Mouse (Mus musculus) heart, adult 2 months (tissue): ENCODE measurements around the gene Mcu. TPM values are rescaled to one million over a fixed set of nuclear protein-coding genes. Genes with fewer than 3 reads are reported as not detected.

ENCODE experiments used
- DNase-seq, 2 experiments: peaks; one replicate each; pipeline ENCODE4 v3.0.0; 2021
- H3K27ac ChIP-seq: fragments of 200-600 bp; 2 replicates; pipeline ENCODE4 v1.8.1; 2022
- H3K27me3 ChIP-seq: fragments of 200-500 bp; 2 replicates; pipeline ENCODE4 v1.6.1; 2012; ENCODE audit warnings: mild to moderate bottlenecking, low read length, inconsistent platforms, mixed read lengths; ENCODE audit not compliant: control insufficient read depth, insufficient read depth
- H3K36me3 ChIP-seq: fragments of 200-500 bp; 2 replicates; pipeline ENCODE4 v1.6.1; 2012; ENCODE audit warnings: low read length, inconsistent platforms; ENCODE audit not compliant: control insufficient read depth, insufficient read depth
- H3K4me1 ChIP-seq: fragments of 200-500 bp; 2 replicates; pipeline ENCODE4 v1.6.1; 2011; ENCODE audit warnings: low read length; ENCODE audit not compliant: control insufficient read depth, insufficient read depth
- H3K4me3 ChIP-seq: fragments of 200-600 bp; 2 replicates; pipeline ENCODE4 v1.8.1; 2022
- H3K79me2 ChIP-seq: fragments of 200-500 bp; replicated peaks from 2 replicates; pipeline ENCODE4 v1.6.1; 2012; ENCODE audit warnings: mild to moderate bottlenecking, inconsistent platforms, low read length, moderate library complexity, mixed read lengths; ENCODE audit not compliant: control insufficient read depth, insufficient read depth
- H3K9ac ChIP-seq: fragments of 200-500 bp; 2 replicates; pipeline ENCODE4 v1.6.1; 2012; ENCODE audit warnings: low read depth, mild to moderate bottlenecking, control low read depth, inconsistent platforms, low read length, mixed read lengths
- CTCF ChIP-seq: fragments of 200-600 bp; IDR thresholded peaks from 2 replicates; pipeline ENCODE4 v1.8.1; 2022; ENCODE audit warnings: antibody characterized with exemption, mild to moderate bottlenecking, moderate library complexity
- EP300 ChIP-seq: fragments of 200-500 bp; IDR thresholded peaks from 2 replicates; pipeline ENCODE4 v1.6.1; 2011; ENCODE audit warnings: low read depth, low read length, control low read depth; ENCODE audit not compliant: insufficient read depth
- POLR2A ChIP-seq: fragments of 200-500 bp; IDR thresholded peaks from 2 replicates; pipeline ENCODE4 v1.6.1; 2011; ENCODE audit warnings: mild to moderate bottlenecking, low read depth, low read length, control low read depth; ENCODE audit not compliant: insufficient read depth
- WGBS: fragments of 180-500 bp; shearing (Covaris S2); methylation state at CpG from one replicate; pipeline ENCODE4 v1.1.7; 2018; 5-methylcytosine and 5-hydroxymethylcytosine counted together
- intact Hi-C: fragments of 180-260 bp; cut with DNase I; formaldehyde crosslinking; loops from one replicate; pipeline ENCODE4 v1.15.1; 2025
- long read RNA-seq: library from polyadenylated mRNA; stranded (forward); transcript quantifications from one replicate; pipeline ENCODE4 v2.0.0, GENCODE M21; 2021
- polyA plus RNA-seq: library from polyadenylated mRNA; depleted of rRNA; stranded (reverse); fragments of >200 nt; gene quantifications from 2 replicates; pipeline ENCODE4 v1.2.3, GENCODE M21; 2012; rRNA removed
- total RNA-seq, 2 experiments: library from RNA; stranded (reverse); gene quantifications; 2 replicates each; pipeline ENCODE4 v1.2.3; 2021

The Mcu gene
- total RNA-seq (10 to 100 TPM; 20.0 to 21.6 TPM), polyA plus RNA-seq (10.4 and 17.9 TPM in 2 replicates)
- long read RNA-seq, partial matches to known transcripts, result 0 of 2 reads
- long read RNA-seq, other reads (novel, unspliced or antisense), result 0 of 2 reads

DNA sequence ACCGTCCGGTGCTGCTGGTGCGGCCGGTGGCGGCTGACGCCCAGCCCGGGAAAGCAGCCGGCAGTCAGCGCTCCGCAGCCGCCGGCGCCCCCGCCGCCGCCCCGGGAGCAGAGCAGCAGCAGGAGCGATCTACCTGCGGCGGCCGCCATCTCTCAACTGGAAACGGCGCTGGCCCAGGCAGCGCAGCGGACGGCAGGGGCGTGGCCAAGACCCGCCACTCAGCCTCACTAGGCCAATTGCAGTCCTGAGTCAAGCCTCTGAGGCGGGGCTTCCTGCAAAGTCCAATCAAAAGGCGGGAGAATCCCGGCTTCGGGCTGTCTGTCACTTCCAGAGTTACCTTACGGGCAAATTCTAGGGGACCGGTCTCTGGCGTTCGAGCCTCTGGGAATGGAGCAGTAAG, at the start of gene Mcu:
Gene Mcu, minus strand, starts transcription at position 171 of the 400 bp plus-strand sequence.
- peak within 1 kb of the TSS; percentile 62 for H3K4me3 ChIP-seq
- peak; percentile 97 to 99 for DNase-seq
- intact Hi-C loops, result loop anchor here (1.0 to 5.0 kb wide), 5 partner anchors 86 to 395 kb away; partner anchors contain the start of genes Micu1, Oit3, Sept10 and Sowahc
- peak within 1 kb of the TSS; percentile 82 for H3K27ac ChIP-seq
- H3K27me3 ChIP-seq, result no peaks in the 10 kb centered on the region
- H3K36me3 ChIP-seq, result no peaks in the 10 kb centered on the region
- peaks cover 7% of the 10 kb centered on the region for H3K4me1 ChIP-seq
- 0 out of 2 replicates have a peak, but pooled peaks cover 1% of the 10 kb centered on the region for H3K79me2 ChIP-seq
- WGBS, result under 1% methylated on average over 29 of the region's 36 CpGs
- TF ChIP-seq EP300 (no peak; the same call in 1 of the 2 replicates), POLR2A (peak; percentile 70), CTCF (no peak)
- peak within 1 kb of the TSS; percentile 94 for H3K9ac ChIP-seq

DNA sequence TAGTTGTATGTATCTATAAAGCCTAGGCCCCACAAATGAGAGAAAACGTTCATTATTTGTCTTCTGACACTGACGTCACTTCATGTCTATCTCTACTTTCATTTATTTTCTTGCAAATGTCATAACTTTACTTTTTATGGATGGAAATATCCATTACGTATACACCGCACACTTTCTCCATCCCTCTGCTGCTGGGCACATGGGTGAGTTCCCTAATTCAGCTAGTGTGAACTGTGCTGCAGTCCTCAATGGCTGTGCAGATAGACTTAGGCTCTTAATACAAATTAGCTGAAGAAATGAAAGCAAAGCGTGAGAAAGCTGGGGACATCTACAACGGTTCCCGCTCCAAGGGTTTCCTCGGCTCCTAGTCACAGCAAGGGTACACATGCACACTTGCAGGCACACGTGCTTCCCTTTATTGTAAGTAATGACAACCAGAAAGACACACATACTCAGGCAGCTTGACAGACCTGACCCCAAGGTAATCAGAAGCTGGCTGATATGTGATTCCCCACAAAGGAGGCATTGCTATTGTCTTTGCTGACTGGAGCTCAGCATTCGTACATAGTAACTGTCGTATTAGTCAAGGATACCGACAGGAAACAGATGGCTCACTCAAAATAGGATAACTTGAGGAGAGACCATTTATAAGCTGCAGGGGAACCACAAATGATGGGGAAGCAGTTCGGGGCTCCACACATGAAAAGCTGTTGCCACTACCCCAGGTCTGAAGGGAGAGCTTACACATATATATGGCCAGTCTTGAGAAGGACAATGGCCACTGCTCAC, 49.2 kb upstream of the Mcu start:
- H3K36me3 ChIP-seq, result no peaks in the 10 kb centered on the region
- H3K27ac ChIP-seq, result no peak overlapping the region
- peaks cover 1% of the 10 kb centered on the region; the same call in 1 of the 2 replicates for H3K4me1 ChIP-seq
- no peak overlapping the region for H3K4me3 ChIP-seq
- H3K27me3 ChIP-seq, result no peaks in the 10 kb centered on the region
- H3K9ac ChIP-seq, result no peak overlapping the region
- WGBS, result 61% methylated on average over 13 of the region's 13 CpGs
- intact Hi-C loops, result no loop called here
- no peaks in the 10 kb centered on the region for H3K79me2 ChIP-seq
- no peak for TF ChIP-seq CTCF
- no peak for DNase-seq

DNA sequence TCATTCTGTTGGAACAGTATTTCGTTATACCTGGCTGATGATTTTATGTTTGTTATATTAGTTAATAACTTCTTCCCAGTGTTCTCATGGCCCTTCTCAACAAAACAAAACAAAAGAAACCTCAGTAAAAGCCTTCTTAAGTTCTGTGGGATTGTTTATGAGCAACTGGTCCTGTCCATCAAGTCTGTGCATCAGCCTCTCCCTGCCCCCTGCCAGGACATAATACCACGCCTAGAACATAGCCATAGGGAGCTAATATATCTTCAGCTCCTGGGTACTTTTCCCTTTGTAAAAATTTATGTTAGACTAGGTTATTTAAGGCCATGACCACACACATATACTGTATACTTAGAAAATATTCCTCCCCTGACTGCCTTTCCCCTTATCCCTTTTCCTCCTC, 48.3 kb upstream of the Mcu start:
- Histone ChIP-seq H3K4me1 (peaks cover 1% of the 10 kb centered on the region; the same call in 1 of the 2 replicates), H3K36me3 (no peaks in the 10 kb centered on the region), H3K27me3 (no peaks in the 10 kb centered on the region), H3K79me2 (no peaks in the 10 kb centered on the region), H3K27ac (no peak overlapping the region), H3K9ac (no peak overlapping the region), H3K4me3 (no peak overlapping the region)
- DNase-seq, result no peak
- TF ChIP-seq POLR2A (no peak), CTCF (no peak), EP300 (no peak)
- 72% methylated on average over 2 of the region's 2 CpGs for WGBS
- intact Hi-C loops, result no loop called here

DNA sequence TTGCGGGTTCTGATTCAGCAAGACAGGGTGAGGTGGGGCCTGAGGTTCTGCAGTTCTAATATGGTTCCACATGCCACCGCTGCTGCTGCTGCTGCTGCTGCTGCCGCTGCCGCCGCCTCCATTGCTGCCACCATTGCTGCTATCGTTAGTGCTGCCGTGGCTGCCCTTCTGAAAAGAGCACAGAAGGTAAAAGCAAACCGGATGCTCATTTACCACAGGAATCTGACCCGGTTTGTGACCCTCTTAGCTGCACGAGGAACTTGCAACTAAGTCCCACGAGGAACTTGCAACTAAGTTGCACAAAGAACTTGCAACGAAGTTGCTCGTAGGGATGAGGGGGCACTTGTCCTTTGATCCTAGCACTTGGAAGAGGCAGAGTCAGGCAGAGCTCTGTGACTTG, 40.3 kb upstream of the Mcu start:
- Histone ChIP-seq H3K27me3 (no peaks in the 10 kb centered on the region), H3K27ac (no peak overlapping the region), H3K4me1 (no peaks in the 10 kb centered on the region), H3K79me2 (no peaks in the 10 kb centered on the region), H3K4me3 (no peak overlapping the region), H3K36me3 (no peaks in the 10 kb centered on the region), H3K9ac (no peak overlapping the region)
- no peak for TF ChIP-seq POLR2A
- no peak for TF ChIP-seq EP300
- no peak for TF ChIP-seq CTCF
- intact Hi-C loops, result no loop called here
- DNase-seq, result no peak
- 84% methylated on average over 13 of the region's 13 CpGs for WGBS

DNA sequence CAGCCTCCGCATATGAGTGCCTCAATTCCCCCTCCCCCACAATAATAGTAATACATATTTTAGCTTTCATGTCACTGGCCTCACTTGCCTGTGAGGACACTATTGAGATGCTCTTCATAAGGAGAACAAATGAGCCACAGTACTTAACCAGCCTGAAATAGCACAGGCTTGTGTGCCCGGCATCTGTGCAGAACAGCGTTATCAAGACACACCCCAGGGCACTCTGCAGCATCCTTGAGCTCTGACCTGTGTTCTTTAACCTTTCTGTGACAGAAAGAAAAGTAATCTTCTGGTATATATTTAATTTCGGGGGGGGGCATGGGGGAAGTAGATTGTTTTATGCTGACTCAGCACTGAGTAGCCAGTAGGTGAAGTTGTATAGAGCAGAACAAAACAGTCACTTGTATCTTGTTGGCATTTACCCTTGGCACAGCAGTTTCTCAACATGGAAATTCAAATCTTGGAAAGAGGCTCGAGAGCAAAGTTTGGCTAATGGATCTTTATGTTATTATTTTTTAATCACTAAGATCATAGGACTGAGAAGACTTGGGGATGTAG, 30.4 kb upstream of the Mcu start:
- 71% methylated on average over 5 of the region's 5 CpGs for WGBS

DNA sequence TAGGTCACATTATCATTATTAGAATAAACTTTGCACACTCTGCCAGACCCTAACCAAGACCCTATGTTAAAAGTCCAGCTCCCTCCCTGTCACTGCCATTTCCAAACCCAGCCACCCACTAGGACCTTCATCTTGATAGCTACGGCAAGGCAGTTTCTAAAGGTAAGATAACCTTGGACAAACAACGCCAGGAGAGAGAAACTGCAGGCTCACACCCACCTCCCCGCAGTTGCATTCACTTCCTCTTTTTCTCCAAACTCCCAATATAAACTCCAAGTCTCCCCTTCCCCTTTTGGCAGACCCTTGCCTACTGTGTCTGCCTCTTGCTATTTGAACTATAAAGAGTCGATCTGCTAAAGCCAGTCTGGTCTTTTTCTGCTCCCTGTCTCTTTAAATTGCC, 28.7 kb upstream of the Mcu start:
- H3K4me1 ChIP-seq, result no peaks in the 10 kb centered on the region; the same call in 1 of the 2 replicates
- H3K27me3 ChIP-seq, result no peaks in the 10 kb centered on the region
- no peak overlapping the region for H3K4me3 ChIP-seq
- no peak overlapping the region for H3K27ac ChIP-seq
- no peak for DNase-seq
- intact Hi-C loops, result no loop called here
- TF ChIP-seq EP300 (no peak), CTCF (no peak), POLR2A (no peak)
- H3K36me3 ChIP-seq, result no peaks in the 10 kb centered on the region
- H3K79me2 ChIP-seq, result no peaks in the 10 kb centered on the region
- no peak overlapping the region for H3K9ac ChIP-seq
- 47% methylated on average over 4 of the region's 4 CpGs for WGBS

More for the DNA sequence above, 30.4 kb upstream of the Mcu start:
- Histone ChIP-seq H3K27me3 (no peaks in the 10 kb centered on the region), H3K27ac (no peak overlapping the region), H3K4me1 (no peaks in the 10 kb centered on the region; the same call in 1 of the 2 replicates), H3K4me3 (no peak overlapping the region), H3K9ac (no peak overlapping the region), H3K79me2 (no peaks in the 10 kb centered on the region), H3K36me3 (no peaks in the 10 kb centered on the region)
- DNase-seq, result no peak
- TF ChIP-seq EP300 (no peak), CTCF (no peak), POLR2A (no peak)
- intact Hi-C loops, result no loop called here
